Mouse (Mus musculus) liver, adult 2 months (tissue): Measurements from ENCODE around the gene Filip1. TPM values are rescaled to one million over a fixed set of nuclear protein-coding genes. Genes with fewer than 3 reads are reported as not detected.

Experiments used
- DNase-seq: peaks from one replicate; pipeline ENCODE4 v3.0.0-alpha.2; 2011; ENCODE audit warnings: low read depth, low spot score; ENCODE audit errors: extremely low read depth
- H3K27ac ChIP-seq: fragments of 200-500 bp; replicated peaks from 2 replicates; pipeline ENCODE4 v1.5.1; 2012; ENCODE audit warnings: low read depth, mild to moderate bottlenecking, control low read depth, inconsistent platforms, low read length; ENCODE audit not compliant: insufficient read depth
- H3K27me3 ChIP-seq: fragments of 200-500 bp; 2 replicates; pipeline ENCODE4 v1.6.1; 2012; ENCODE audit warnings: mild to moderate bottlenecking, moderate library complexity, low read length, inconsistent platforms; ENCODE audit not compliant: control insufficient read depth, insufficient read depth
- H3K36me3 ChIP-seq: fragments of 200-500 bp; 2 replicates; pipeline ENCODE4 v1.6.1; 2012; ENCODE audit warnings: low read length, inconsistent platforms; ENCODE audit not compliant: control insufficient read depth, insufficient read depth
- H3K4me1 ChIP-seq: fragments of 200-500 bp; 2 replicates; pipeline ENCODE4 v1.6.1; 2011; ENCODE audit warnings: low read length; ENCODE audit not compliant: control insufficient read depth, insufficient read depth
- H3K4me3 ChIP-seq: fragments of 200-500 bp; 2 replicates; pipeline ENCODE4 v1.5.1; 2011; ENCODE audit warnings: low read depth, mild to moderate bottlenecking, control low read depth, low read length, moderate library complexity; ENCODE audit not compliant: insufficient read depth
- H3K79me2 ChIP-seq: fragments of 200-500 bp; 2 replicates; pipeline ENCODE4 v1.6.1; 2012; ENCODE audit warnings: inconsistent platforms, mild to moderate bottlenecking, low read length, moderate library complexity; ENCODE audit not compliant: control insufficient read depth, insufficient read depth
- H3K9ac ChIP-seq: fragments of 200-500 bp; 2 replicates; pipeline ENCODE4 v1.6.1; 2012; ENCODE audit warnings: low read depth, mild to moderate bottlenecking, control low read depth, inconsistent platforms, low read length
- CTCF ChIP-seq: fragments of 200-500 bp; IDR thresholded peaks from 2 replicates; pipeline ENCODE4 v1.5.1; 2011; ENCODE audit warnings: low read depth, low read length, control low read depth
- POLR2A ChIP-seq: fragments of 200-500 bp; IDR thresholded peaks from 2 replicates; pipeline ENCODE4 v1.6.1; 2011; ENCODE audit warnings: low read length, control low read depth; ENCODE audit not compliant: insufficient read depth; ENCODE audit errors: extremely low read depth
- WGBS: fragments of 180-500 bp; shearing (Covaris S2); methylation state at CpG from one replicate; pipeline ENCODE4 v1.1.7; 2018; 5-methylcytosine and 5-hydroxymethylcytosine counted together
- polyA plus RNA-seq: library from polyadenylated mRNA; depleted of rRNA; stranded (reverse); fragments of >200 nt; gene quantifications from 2 replicates; pipeline ENCODE4 v1.2.3, GENCODE M21; 2012
- total RNA-seq: library from RNA; depleted of rRNA; stranded (reverse); fragments of >200 nt; gene quantifications from 2 replicates; pipeline ENCODE4 v1.2.3, GENCODE M21; 2014

Gene Filip1
- total and polyA plus RNA-seq, 2 experiments = 0.10 to 1.2 TPM

DNA sequence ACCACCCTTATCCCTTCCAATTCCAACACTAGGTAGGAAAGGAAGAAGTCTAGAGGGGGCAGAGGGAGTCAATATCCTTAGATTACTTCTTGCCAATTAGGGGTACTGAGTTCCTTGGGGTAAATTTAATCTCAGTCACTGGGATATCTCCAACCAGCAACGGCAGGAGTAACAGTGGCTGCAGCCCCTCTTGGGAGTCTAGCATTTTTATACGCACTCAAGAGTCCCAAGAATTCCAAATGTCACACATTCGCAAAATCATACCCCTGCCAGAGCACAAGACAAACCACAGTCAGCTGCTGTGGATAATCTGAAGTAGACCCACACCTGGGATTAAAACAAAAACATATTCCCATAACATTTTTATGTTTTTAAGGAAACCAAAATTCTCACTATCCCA lies 102.5 kb downstream of the Filip1 start:
- no peak overlapping the region for H3K9ac ChIP-seq
- no peak overlapping the region for H3K27ac ChIP-seq
- no peak for TF ChIP-seq CTCF
- TF ChIP-seq POLR2A = no peak
- no peak overlapping the region for H3K4me3 ChIP-seq
- WGBS = 98% methylated on average over 3 of the region's 3 CpGs
- no peak for DNase-seq
- no peaks in the 10 kb centered on the region for H3K36me3 ChIP-seq
- H3K4me1 ChIP-seq = no peaks in the 10 kb centered on the region
- no peaks in the 10 kb centered on the region for H3K27me3 ChIP-seq
- no peaks in the 10 kb centered on the region for H3K79me2 ChIP-seq

DNA sequence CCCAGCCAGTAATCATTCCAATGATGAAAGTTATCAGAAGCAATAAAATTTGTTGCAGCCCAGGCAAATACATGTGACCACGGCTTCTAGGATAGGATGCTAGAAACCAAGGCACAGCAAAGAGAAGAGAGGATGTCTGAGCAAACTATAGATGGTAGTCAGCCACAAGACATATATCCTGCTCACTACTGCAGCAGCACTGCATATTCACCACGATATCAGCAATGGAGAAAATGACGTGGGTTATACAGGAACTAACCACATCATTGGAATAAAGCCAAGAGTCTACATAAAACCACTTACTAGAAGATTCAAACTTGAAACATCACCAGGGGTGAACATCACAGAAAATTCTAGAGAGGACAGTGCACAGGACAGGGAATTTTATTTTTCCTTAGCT lies 113.8 kb downstream of the Filip1 start:
- 69% methylated on average over 3 of the region's 3 CpGs for WGBS
- TF ChIP-seq POLR2A (no peak), CTCF (no peak)
- DNase-seq = no peak
- H3K4me1 ChIP-seq = no peaks in the 10 kb centered on the region
- no peaks in the 10 kb centered on the region for H3K79me2 ChIP-seq
- H3K27me3 ChIP-seq = no peaks in the 10 kb centered on the region
- no peak overlapping the region for H3K27ac ChIP-seq
- H3K9ac ChIP-seq = no peak overlapping the region
- H3K4me3 ChIP-seq = no peak overlapping the region
- H3K36me3 ChIP-seq = no peaks in the 10 kb centered on the region

DNA sequence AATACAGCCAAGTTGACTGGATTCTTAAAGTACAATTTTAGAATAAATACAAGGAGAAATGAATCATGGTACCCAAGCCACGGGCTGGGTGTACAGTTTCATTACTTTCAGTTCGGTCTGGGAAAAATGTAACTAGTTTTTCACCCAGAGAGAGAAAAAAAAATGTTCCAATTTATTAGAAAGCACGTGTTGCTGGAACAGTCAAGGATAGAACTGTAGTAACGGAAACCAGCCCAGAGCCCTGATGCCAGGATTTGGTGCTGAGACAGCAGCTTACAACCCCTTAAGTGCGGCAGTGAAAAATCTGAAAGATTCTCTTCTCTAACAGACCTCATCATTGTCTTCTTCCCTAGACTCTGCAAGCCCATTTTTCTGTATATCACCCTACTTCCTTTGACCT lies 118.0 kb downstream of the Filip1 start:
- no peaks in the 10 kb centered on the region for H3K36me3 ChIP-seq
- H3K4me1 ChIP-seq = no peaks in the 10 kb centered on the region
- H3K4me3 ChIP-seq = no peak overlapping the region
- no peak overlapping the region for H3K9ac ChIP-seq
- no peaks in the 10 kb centered on the region for H3K27me3 ChIP-seq
- TF ChIP-seq POLR2A = no peak
- no peak for TF ChIP-seq CTCF
- 69% methylated on average over 5 of the region's 5 CpGs for WGBS
- no peak for DNase-seq
- no peak overlapping the region for H3K27ac ChIP-seq
- no peaks in the 10 kb centered on the region for H3K79me2 ChIP-seq

DNA sequence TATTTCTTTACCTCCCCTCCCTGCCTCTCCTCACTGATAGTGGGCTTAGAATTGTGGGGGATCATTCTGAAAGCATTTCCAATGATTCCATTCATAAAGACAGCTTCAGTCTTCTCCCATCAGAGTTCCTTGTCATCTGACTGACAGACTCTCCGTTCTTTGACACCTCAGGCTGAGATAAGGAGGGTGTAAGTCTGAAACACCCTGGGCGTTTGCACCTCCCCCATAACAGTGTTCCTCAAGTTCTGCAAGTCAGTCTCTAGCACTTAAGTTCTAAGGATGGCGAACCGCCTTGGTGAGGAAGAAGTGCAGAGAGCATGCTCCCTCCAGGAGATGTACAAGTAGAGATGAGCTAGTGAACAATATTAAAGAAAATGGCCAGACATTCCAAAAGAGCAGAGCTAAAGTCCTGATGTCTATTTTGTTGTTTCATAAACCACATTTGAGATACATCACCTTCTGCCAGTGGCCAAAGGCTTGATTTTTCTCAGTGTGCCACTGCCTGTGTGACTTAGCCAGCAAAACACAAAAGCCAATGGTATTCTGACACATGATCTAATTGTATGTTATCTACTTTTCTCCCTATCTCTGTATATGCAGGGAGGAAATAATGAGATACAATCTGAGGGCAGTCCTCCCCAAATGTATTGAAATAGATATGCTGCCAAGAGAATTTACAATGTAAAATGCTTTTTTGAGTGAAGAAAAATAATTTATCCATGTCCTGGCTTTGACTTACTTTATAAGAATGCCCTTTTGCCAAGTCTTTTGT lies 118.6 kb downstream of the Filip1 start:
- 78% methylated on average over 4 of the region's 4 CpGs for WGBS

DNA sequence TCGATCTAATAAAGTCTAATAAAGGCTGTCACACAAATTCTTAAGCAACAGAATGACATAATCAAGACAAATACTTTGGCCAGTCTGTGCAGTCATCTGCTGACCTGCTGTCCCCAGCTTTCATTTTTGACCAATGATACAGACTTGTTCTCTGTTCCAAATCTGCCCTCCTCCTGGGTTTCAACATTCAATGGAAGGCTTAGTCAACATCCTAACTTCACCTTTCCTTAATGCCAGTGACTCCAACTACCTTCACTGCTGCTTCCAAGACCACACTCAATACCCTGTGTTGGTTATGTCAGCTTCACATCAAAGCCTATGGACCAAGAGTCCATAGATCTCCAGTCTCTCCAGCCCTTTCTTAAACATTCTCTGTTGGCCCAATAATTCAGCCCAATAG lies 120.5 kb downstream of the Filip1 start:
- no peak overlapping the region for H3K27ac ChIP-seq
- TF ChIP-seq POLR2A (no peak), CTCF (no peak)
- no peaks in the 10 kb centered on the region for H3K79me2 ChIP-seq
- WGBS = 42% methylated on average over 1 of the region's 1 CpGs
- no peaks in the 10 kb centered on the region for H3K36me3 ChIP-seq
- H3K4me3 ChIP-seq = no peak overlapping the region
- peak; percentile 15 for DNase-seq
- no peaks in the 10 kb centered on the region for H3K4me1 ChIP-seq
- no peaks in the 10 kb centered on the region for H3K27me3 ChIP-seq
- no peak overlapping the region for H3K9ac ChIP-seq

More for the DNA sequence above, 118.6 kb downstream of the Filip1 start:
- H3K9ac ChIP-seq = no peak overlapping the region
- no peak overlapping the region for H3K27ac ChIP-seq
- no peak for TF ChIP-seq CTCF
- no peak for TF ChIP-seq POLR2A
- H3K27me3 ChIP-seq = no peaks in the 10 kb centered on the region
- H3K79me2 ChIP-seq = no peaks in the 10 kb centered on the region
- no peaks in the 10 kb centered on the region for H3K36me3 ChIP-seq
- H3K4me1 ChIP-seq = no peaks in the 10 kb centered on the region
- no peak for DNase-seq
- H3K4me3 ChIP-seq = no peak overlapping the region

DNA sequence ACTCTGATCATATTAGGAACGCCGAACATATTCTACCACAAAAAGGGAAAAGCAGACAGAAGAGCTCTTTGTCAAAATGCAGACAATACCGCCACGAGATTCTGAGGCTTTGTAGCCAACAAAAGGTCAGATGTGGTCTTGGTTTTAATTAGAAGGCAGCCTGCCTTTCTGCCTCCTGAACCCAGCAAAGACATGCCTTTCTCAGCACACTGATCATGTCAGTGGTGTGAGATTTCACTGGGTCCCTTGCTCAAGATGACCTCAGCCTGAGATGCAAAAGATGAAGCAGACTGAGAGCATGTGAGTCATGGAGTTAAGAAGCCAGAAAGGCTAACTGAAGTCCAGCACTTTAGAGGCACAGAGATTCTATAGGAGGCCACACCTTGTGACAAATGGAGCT lies 122.2 kb downstream of the Filip1 start:
- H3K36me3 ChIP-seq = no peaks in the 10 kb centered on the region
- 86% methylated on average over 4 of the region's 4 CpGs for WGBS
- no peak overlapping the region for H3K4me3 ChIP-seq
- DNase-seq = no peak
- H3K27ac ChIP-seq = no peak overlapping the region
- H3K4me1 ChIP-seq = no peaks in the 10 kb centered on the region; the same call in 1 of the 2 replicates
- H3K27me3 ChIP-seq = no peaks in the 10 kb centered on the region
- H3K79me2 ChIP-seq = no peaks in the 10 kb centered on the region
- H3K9ac ChIP-seq = no peak overlapping the region
- TF ChIP-seq POLR2A (no peak), CTCF (no peak)
